Mouse (Mus musculus) heart, postnatal 0 days (tissue): ENCODE measurements around the gene Mymk.

Experiments used
- CTCF ChIP-seq: IDR thresholded peaks from 2 replicates; pipeline ENCODE4 v1.5.1; 2016; ENCODE audit warnings: antibody characterized with exemption, control low read depth, low read depth
- EP300 ChIP-seq: IDR thresholded peaks from 2 replicates; pipeline ENCODE4 v1.6.1; 2016; ENCODE audit warnings: antibody characterized with exemption, low read depth

DNA sequence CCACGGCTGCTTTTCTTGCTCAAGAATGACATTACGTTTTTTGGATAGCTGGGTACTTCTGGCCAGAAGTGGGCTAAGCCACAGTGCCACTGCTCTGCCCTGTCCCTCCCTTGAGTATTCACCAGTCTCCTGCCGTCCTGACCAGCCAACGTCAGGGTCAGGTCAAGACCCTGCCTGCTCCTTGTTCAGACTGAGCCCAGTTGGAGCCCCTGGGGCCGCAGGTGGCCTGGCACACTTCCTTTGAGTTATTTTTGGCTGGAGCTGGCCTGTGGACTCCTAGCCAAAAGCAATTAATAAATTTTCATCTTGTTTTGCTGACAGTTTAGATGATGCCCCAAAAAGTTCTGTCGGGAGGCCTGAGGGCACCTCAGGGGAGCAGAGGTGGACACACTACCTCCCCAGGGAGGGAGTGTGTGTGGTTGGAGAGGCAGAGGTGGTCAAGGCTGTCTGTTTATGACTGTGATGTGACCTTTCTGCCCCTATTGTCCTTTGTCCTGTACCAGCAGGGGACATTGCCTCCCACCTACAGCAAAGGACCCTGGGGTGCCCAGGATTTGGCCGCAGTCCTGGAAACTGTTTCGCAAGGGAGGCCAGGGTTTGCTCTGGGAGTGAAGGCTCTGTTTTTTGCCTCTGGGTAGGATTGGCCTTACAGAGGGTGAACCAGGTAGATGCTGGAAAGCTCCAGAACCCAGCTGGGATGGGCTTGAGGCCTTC, 29.7 kb downstream of the Mymk start:
- TF ChIP-seq CTCF (no peak), EP300 (no peak)
